Mouse (Mus musculus) lung, postnatal 14 days (tissue): ENCODE data around the gene Bcl2l12.

Experiments used
- DNase-seq: peaks from one replicate; pipeline ENCODE4 v3.0.0; 2021

Bcl2l12 gene

DNA sequence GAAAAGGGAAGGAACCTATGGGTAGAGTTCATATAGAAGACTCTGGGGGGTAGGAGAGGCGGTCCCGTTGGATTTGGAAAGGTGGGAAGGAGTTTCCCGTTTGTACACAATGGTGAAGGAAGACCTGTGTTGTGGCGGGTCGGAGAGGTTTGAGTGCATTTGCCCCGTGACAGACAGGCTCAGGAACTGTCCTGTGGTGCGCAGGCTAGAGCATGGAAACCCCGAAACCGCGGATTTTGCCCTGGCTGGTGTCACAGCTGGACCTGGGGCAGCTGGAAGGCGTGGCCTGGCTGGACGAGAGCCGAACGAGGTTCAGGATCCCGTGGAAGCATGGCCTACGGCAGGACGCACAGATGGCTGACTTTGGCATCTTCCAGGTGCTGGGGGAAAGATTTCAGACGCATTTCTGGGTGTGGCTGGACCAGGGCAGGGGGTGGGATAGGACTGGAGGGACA lies at the start of gene Bcl2l12:
Gene Bcl2l12, minus strand, starts transcription at position 212 of the 455 bp plus-strand sequence.
- peak; percentile 65 for DNase-seq

DNA sequence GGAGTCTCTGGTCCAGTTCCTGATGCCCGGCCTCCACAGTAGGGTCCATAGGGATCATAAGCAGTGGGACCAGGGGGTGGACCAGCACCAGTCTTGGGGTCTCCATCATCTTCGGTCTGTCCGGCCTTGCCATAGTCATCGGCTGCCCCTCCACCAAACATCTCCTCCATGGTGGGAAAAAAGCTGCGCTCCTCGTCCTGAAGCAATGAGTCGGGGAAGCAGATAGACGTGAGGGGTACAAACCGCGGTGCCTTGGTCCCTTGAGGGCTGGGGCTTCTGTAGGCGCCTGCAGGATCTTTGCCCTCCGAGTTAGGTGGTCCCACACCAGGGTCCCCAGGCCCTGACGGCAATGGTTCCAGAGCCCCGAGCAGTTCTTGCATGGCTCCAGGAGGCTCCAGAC lies 49.0 kb upstream of the Bcl2l12 start:
- DNase-seq, result no peak

DNA sequence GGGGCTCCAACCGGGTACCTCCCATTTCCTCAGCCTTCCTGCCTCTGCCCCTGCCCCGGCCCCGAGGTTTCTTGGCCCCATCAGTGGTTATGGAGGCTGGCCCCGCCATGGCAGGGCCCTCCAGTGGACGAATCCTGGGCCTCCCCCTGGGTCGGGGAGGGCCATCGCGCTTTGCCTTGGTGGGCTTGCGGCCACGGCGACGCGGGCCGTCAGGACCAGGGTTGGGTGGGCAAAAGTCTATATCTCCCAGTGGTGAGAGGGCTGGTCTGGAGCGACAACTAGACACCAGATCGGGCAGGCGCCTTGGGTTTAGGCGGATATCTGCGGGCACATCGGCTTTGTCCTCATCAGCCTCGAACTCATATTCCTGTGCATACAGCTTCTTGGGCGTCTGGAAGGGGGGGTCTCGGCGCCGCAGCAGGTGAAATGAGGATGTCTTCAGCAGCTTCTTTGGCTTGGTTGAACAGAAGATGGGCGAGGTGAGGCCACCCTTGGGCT lies 48.4 kb upstream of the Bcl2l12 start:
- no peak for DNase-seq

DNA sequence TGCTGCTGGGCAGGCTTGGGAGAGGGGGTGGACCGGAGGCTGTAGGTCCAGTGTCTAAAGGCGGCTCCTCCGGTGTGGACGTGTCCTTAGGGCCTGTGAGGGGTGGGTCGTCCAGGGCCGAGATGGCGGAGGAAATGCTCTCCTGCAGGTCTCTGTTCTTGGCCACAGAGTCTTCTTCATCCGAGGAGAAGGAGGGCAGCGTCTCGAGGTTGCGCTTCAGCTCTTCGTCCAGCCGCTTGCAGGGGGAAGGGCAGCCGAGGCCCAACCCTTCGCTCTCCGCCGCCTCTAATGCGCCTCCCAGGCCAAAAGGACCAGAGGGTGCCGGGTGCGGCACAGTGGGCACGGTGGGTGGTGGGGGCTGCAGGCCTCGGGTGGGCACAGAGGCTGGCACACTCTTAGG lies 47.2 kb upstream of the Bcl2l12 start:
- DNase-seq, result no peak

DNA sequence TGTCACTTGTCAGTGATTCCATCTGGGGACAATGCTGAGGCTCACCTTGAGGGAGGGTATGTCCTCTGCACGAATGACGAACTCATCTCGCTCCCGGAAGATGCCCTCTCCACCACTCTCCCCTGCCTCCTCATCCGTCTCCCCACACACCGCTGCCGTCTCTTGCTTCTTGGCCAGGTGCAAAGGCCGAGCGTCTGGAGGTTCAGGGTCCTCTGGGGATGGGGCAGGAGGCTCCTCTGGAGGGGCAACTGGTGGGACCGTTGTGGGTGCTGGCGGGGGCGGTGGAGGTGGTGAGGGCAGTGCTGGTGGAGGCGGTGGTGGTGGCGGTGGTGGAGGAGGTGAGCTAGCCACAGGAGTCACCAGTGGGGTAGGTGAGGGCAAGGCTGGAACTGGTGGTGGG lies 44.8 kb upstream of the Bcl2l12 start:
- no peak for DNase-seq

DNA sequence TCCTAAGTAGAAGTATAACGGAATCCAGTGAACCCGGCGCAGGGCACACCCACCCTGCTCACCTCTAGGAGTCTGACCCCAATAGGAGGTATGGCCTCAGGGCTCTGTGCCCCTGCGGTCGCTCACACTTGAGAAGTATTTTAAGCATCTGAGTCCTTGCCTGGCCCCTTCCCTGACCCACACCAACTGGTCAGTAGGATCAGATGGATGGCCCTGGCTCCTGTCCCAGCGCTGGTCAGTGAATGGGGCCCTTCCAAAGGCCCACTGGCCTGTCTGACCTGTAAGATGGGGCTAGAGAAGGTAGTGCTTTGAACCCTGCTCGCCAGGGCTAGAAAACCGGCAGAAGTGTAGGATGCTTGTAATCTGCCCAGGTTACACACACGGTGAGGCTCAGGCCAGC lies 42.3 kb upstream of the Bcl2l12 start:
- DNase-seq, result no peak

DNA sequence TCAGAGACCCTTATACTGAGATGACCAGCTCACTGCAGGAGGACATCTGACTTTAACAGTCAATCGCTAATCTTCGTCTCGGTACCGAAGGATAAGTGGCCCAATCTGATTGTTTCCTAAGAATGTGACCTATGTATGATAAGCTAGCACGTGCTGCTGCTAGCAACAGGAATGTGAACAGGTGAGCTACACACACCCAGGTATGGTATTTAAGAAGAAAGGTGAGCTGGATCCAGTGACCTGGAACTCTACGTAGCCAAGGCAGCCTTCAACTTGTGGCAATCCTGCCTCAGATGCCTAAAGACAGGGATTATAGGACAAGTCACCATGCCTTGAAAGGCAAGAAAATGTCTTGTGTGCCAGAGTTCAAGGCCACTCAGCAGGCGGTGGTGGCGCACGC lies 39.9 kb upstream of the Bcl2l12 start:
- no peak for DNase-seq

DNA sequence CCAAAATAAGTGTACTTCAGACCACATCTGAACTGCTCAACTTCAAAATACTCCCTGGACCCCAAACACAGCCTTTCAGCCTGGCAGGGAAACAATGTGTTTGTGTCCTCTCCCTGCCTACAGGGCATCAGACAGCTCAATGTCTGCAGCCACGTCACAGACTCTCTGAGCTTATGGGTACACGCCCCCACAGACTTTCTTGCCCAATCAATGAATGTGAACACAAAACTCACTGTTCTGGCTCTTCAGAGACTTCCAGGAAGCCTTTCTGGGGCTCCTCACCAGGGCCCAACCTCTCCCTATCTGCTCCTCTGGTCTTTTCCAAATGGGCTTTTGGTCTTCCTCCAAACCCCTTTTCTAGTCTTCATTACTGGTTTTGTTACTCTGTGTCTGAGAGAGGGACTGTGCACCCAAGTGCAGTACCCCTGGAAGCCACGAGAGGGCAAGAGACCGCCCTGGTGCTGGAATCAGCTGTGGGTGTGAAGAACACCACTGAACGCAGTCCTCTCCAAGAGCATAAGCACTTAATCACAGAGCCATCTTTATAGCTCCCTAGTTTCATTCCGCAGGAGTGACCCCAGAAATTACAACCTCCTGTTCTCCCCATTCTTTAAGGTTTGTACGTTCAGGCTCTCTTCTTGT lies 39.3 kb upstream of the Bcl2l12 start:
- peak; percentile 78 for DNase-seq

DNA sequence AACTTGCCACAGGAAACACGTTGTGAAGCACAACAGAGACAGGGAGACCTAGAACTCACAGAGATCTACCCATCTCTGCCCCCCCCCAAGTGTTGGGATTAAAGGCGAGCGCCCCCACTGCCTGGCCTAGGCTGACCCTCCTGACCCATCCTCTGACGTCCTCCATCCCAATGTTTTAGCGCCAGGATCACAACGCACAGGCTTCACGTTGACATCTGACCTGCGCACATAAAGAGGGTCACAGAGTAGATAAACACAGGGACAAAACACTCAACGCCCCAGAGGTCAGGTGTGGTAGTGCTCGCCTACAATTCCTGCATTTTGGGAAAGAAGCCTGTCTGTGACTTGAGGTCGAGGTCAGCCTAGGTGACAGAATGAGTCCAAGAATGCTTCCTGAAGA lies 38.2 kb upstream of the Bcl2l12 start:
- DNase-seq, result no peak

DNA sequence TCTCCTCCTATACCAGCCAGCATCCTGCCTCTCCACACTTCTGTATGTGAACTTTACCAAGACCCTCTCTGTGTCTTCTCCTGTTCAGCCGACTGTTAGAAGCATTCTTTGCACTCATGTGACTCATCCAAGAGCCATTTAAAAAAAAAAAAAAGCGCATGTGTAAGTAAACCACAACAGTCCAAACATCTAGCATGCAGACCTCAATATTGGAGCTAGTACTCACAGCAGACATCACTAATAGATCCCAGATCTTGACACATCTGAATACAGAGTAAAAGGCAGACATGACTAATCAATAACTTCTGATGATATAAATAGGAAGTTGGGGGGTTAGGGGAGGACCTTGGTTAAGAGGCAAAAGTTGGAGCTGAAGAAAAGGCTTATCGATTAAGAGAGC lies 37.1 kb upstream of the Bcl2l12 start:
- DNase-seq, result no peak

DNA sequence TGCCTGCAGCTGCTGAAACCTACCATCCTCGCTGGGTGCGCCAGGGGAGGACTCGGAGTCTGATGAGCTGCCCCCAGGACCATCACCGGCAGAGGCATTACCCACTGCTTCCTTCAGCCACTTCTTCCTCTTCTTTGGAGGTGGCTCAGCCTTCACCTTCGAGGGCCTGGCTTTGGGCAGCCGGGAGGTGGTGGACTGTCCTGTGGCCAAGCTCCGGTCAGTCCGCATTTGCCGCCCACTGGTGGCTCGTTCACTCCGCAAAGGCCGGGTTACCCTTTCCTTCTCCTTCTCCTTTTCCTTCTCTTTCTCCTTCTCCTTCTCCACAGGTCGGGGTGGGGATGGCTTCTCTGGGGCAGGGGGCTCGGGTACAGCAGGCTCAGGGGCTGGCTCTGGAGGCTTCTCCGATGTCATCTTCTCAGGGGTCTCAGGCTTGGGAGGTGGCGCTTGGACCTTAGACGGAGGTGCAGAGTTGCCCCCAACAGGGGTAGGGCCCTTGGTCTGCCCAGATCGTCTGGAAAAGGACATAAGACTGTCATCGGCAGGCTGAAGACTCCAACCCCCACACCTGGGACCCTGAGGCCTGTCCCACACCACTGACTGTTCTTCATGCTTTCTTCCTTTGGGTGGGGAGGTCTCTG lies 35.3 kb upstream of the Bcl2l12 start:
- DNase-seq, result no peak

DNA sequence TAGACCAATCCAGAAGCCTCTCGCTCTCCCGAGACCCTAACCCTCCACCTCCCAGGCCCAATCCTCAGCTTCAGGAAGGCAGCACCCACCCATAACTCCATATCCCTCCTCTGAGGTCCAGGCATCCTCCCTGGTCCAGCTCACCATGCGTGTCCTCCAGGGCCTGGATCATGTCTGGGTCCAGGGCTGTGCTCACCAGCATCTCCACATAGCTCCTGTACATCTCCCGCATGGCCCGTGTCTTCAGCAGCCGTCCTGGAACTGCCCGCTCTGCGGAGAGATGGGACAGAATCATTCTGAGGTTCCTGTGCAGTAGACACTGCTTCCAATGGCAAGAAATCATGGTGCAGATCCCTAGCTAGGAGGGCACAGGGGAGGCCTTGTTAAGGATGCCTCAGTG lies 32.3 kb upstream of the Bcl2l12 start:
- no peak for DNase-seq

DNA sequence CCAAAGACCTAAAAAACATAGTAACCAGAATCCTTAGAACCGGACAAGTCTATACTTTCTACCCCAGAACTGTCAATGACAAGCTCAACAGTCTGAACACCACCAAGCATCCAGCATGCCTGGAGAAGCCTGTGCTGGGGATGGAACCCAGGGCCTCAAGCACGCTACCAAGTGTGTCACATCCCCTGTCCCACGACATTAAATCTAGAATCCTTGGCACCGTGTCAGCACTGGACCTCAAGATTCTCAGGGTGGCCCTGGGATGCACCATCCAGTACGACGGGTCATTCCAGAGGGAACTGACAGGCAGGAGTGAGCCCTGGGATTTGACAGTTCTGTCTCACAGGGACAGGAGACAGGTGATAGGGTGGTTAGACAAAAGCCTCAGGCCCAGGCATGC lies 31.5 kb upstream of the Bcl2l12 start:
- DNase-seq, result no peak

DNA sequence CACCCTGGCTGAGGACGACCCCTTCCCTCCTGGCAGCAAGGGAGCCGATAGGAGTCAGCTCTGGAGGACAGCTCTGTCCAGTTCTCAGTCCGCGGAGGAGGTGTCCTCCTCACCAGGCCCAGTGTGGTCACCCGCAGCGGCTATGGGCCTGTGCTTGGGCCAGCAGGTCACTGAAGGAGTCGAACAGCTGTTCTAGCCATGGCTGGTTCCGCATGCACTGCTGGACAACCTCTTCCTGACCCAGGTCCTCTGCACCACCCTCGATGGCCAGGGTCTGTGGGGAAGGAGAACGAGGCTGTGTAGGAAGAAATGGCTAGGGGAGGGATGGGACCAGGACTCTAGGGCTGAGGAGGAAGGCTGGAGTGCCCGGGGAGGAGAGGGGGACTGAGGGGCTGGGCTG lies 29.8 kb upstream of the Bcl2l12 start:
- no peak for DNase-seq

DNA sequence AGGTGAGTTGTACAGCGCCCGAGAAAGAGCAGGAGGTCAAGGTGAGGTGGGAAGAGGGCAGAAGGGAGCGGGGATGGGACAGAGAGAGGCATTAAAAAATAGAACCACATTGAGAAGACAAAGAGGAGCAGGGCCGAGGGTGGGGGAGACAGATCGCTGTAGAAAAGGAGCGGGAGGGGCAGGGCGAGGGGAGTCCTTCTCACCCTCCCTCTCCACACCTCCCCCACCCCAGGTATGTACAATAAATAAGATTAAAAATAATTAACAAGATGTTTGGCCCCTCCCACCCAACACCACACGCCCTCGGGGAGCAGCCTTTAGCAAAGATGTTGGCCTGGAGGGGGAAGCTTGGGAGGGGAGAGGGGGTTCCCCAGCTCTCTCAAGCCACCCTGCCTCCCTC lies 29.2 kb upstream of the Bcl2l12 start:
- DNase-seq, result no peak

DNA sequence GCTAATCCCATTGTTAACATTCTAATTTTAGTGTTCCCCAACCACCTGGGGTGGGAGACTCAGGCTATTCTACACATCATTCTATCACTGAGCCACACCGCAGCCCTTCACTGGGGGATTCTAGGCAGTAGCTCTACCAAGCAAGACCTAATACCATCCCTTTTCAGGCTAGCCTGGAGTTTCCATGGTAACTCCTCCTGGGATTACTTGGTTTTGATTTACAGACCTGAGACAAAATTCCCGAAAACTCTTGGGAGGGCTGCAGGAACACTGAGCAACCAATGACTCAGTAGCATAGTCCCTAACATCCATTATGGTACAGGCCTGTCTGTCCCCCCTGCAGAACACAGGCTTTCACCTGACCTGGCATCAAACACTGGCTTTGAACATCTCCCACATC lies 27.7 kb upstream of the Bcl2l12 start:
- DNase-seq, result no peak

DNA sequence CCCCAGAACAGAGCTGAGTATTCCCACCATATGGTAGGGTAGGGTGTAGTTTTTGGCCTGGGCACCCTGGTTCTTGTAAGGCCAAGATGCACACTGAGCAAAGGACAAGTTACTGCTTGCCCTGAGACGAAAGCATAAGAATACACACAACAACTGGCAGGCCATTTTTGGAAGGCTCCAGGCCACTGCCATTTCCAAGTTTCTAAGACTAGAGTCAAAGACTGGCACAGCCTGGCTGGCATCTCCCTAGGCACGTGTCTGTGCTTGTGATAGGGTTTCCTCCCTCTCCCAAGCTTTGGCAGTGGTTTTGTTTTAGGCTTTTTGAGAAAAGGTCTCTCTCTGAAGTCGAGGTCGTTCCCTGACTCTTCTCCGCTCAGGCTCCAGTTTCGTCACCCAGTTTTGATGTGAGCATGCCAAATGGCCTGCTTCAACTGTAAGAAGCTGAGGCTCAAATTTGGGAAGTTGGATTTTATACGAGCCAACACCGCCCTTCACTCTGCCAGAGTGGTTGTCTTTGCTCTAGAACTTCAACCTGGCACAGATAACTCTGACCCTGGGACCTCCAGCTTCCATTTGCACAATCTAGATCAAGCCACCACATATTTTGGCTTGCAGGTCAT lies 27.2 kb upstream of the Bcl2l12 start:
- DNase-seq, result no peak

DNA sequence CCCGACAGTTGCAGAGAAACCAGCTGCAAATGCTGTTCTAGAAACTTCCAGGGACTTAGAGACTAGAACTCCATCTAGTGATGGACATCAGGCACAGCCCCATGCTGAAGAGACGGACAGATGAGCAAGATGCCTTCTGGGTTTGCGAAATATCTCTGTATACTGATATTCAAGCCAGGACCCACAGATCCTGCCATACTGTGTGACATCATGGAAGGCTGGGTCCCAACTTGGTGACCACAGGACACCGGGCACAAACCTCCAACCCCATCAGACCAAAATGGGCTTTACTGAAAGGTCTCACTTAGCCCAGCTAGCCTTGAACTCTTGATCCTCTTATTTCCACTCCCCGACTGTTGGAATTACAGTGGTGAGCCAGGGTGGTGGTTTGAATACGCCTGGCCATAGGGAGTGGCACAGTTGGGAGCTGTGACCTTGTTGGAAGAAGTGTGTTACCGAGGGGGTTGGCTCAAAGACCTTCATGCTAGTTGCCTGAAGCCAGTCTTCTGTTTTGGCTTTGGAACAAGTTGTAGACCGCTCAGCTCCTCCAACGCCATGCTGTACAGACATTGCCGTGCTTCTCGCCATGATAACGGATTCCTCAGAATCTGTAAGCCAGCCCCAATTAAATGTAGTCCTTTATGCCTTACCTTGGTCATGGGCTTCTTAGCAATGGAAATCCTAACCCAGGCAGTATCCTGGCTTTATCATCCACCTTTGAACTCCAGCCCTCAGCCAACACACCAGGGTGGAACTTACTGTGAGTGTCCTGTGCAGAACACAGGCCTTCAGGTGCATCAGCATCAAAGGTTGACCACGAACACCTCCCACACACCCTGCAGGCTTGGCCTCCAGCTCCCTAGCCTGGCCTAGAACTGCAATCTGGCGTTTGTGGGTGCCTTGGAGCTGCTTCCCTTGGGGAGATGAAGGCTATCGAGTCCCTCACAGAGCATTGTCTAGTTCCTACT lies 26.1 kb upstream of the Bcl2l12 start:
- no peak for DNase-seq

DNA sequence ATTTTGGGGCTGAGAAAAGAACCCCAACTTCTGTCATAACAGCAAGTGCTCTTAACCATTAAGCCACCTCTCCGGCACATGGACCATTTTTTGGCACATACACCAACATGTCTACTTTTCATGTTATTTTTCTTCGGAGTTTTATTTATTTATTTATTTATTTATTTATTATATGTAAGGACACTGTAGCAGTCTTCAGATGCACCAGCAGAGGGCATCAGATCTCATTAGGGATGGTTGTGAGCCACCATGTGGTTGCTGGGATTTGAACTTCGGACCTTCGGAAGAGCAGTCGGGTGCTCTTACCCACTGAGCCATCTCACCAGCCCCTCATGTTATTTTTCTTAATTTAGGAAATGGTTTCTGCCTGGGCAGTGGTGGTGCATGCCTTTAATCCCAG lies 25.2 kb upstream of the Bcl2l12 start:
- peak; percentile 26 for DNase-seq

DNA sequence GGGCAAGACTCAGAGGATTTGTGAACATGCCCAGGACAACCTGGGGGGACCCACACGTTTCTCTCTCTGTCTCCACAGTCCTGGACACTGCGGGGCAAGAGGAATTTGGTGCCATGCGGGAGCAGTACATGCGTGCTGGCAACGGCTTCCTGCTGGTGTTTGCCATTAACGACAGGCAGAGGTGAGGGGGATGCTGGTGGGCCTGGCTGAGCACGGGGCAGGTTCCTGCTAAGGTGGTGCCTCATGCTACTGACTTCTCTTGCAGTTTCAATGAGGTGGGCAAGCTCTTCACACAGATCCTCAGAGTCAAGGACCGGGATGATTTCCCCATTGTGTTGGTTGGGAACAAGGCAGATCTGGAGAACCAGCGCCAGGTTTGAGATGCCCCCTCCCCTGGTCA lies 21.7 kb upstream of the Bcl2l12 start:
- DNase-seq, result no peak

DNA sequence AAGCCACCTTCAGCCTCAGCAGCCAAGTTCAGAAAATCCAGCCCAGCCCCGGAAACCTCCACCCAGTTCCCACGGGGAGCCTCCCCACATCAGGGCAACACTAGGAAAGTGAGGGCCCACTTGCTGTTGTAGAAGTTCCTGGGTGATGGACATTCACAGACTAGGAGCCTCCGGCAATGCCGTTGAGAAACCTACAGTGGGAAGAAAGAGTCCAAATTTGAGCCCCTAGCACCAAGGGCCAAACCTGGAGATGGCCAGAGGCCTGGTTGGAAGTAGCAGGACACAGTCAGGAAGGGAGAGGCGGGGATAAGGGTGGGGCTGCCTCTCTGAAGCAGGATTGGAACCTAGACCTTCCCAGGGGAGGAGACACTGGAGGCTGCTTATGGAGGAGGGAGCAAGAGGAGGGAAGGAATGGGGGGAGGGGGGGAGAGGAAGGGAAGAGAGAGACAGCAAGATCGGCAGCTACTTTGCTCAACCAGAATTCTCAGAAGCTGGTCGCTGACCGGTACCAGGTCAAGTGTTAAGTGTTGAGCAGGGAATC lies 20.6 kb upstream of the Bcl2l12 start:
- peak; percentile 71 for DNase-seq

DNA sequence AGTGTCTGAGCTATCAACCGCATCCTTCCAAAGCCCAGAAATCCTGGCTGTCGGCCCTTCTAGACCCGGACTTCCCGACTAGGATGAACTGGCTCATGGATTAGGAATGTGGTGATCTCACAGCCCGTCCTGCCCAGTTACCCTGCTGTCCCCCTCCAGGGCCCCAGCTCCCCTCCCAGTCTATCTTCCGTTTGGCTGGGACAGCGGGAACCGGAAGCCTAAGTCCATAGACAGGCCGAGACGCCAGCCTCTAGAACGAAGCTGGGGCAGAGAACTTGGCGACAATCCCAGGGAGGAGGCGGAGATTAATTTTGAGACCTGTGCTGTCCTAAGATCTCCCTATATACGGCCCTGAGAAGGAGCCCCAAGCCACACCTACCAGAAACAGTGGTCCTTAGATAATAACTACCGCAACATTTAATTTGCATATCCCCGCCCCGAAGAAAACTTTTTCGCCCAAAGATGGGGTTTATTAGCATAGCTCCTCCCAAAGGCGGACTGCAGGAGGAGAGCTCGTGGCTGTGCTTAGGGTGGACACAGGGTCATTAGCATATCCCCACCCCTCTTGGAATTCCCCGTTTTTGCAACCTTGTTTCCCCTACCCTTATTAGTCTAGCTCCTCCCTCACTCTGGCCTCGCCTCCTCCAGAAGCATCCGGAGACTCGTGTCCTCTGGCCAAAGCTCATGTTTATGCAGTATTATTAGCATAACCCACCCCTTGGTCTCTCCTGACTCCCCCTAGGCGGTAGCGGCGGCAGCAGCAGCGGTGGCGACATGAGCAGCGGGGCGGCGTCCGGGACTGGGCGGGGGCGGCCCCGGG lies 18.9 kb upstream of the Bcl2l12 start, which contains the start of gene Rras:
Gene Rras, plus strand, starts transcription at position 720 of the 820 bp plus-strand sequence.
- DNase-seq, result peak; percentile 92
